ENCODE assay signal across 20 mouse cellular contexts in genomic region chr2:71246096-71246495, GRCm38 (mm10). TPM values are rescaled to one million over a fixed set of nuclear protein-coding genes. Genes with fewer than 3 reads are reported as not detected.
A peak's percentile ranks its signal among the peaks of the same experiment; 100 is the strongest.
DNase-seq lines count a peak whose midpoint lies in the region; ATAC-seq lines count a peak whose summit lies in the region.
"Had no signal": no experiment of that assay in that cellular context is flagged by ENCODE, and none has a peak within 500 bp of the region (broad histone marks: within the 10 kb centered on the region; RNA-seq: fewer than 3 reads in every experiment).

No protein-coding gene starts in this region.

- 79% methylated on average over 5 of the region's 5 CpGs for WGBS in forebrain, embryonic 12.5 days
- 92% methylated on average over 5 of the region's 5 CpGs for WGBS in forebrain, embryonic 10.5 days
- WGBS in hindbrain, embryonic 14.5 days = 67% methylated on average over 5 of the region's 5 CpGs
- 94% methylated on average over 5 of the region's 5 CpGs for WGBS in hindbrain, embryonic 10.5 days
- WGBS in midbrain, embryonic 11.5 days = 87% methylated on average over 5 of the region's 5 CpGs
- 84% methylated on average over 5 of the region's 5 CpGs for WGBS in midbrain, embryonic 14.5 days
- 67% methylated on average over 5 of the region's 5 CpGs for WGBS in neural tube, embryonic 14.5 days

- H3K27ac ChIP-seq in forebrain, embryonic 12.5 days = peak overlapping the region; percentile 65
- no peak overlapping the region for H3K27ac ChIP-seq in forebrain, embryonic 10.5 days
- 0 out of 2 replicates have a peak overlapping the region, but pooled peaks have one; percentile 1 for H3K27ac ChIP-seq in hindbrain, embryonic 14.5 days
- H3K27ac ChIP-seq in hindbrain, embryonic 10.5 days = no peak overlapping the region
- no peak overlapping the region for H3K27ac ChIP-seq in midbrain, embryonic 11.5 days (ENCODE audit: low read depth, low read length)
- H3K27ac ChIP-seq in midbrain, embryonic 14.5 days (replicated peaks; ENCODE audit: low read depth, low read length) = no peak overlapping the region
- peak overlapping the region; percentile 35; the same call in 1 of the 2 replicates for H3K27ac ChIP-seq in neural tube, embryonic 14.5 days (ENCODE audit: low read depth, low read length)
- H3K27ac ChIP-seq: heart, embryonic 13.5 days; kidney, postnatal 0 days; limb, embryonic 12.5 days; liver, embryonic 15.5 days; lung, embryonic 15.5 days had no signal

- no peak for DNase-seq in forebrain, embryonic 10.5 days (ENCODE audit: extremely low spot score, low spot score)
- DNase-seq in hindbrain, embryonic 14.5 days (ENCODE audit: low spot score) = no peak
- no peak for DNase-seq in hindbrain, embryonic 10.5 days (ENCODE audit: low spot score)
- peak; percentile 85 for DNase-seq in midbrain, embryonic 11.5 days (ENCODE audit: low spot score, missing footprints)
- DNase-seq in midbrain, embryonic 14.5 days = no peak
- DNase-seq in neural tube, embryonic 10.5 days (ENCODE audit: extremely low spot score, low spot score) = no peak
- DNase-seq: adrenal gland, adult 8-10 months; gastrocnemius, postnatal 10 days; kidney, adult 8-10 months; spleen, adult 18-20 months; thymus, postnatal 14 days had no signal

- H3K4me1 ChIP-seq in forebrain, embryonic 12.5 days = peaks cover 20% of the 10 kb centered on the region
- H3K4me1 ChIP-seq in forebrain, embryonic 10.5 days = peaks cover 19% of the 10 kb centered on the region
- H3K4me1 ChIP-seq in hindbrain, embryonic 14.5 days (replicated peaks; ENCODE audit: control insufficient read depth, insufficient read depth, low read length) = peaks cover 17% of the 10 kb centered on the region; the same call in 1 of the 2 replicates
- H3K4me1 ChIP-seq in hindbrain, embryonic 10.5 days (replicated peaks) = no peaks in the 10 kb centered on the region
- H3K4me1 ChIP-seq in midbrain, embryonic 11.5 days (ENCODE audit: control insufficient read depth, insufficient read depth, low read length) = no peaks in the 10 kb centered on the region
- H3K4me1 ChIP-seq in midbrain, embryonic 14.5 days (ENCODE audit: control insufficient read depth, insufficient read depth, low read length) = no peaks in the 10 kb centered on the region
- H3K4me1 ChIP-seq in neural tube, embryonic 14.5 days (ENCODE audit: control insufficient read depth, insufficient read depth, low read length) = peaks cover 14% of the 10 kb centered on the region; the same call in 1 of the 2 replicates
- H3K4me1 ChIP-seq: heart, embryonic 13.5 days; limb, embryonic 12.5 days; liver, embryonic 15.5 days; lung, embryonic 15.5 days had no signal

- no peak overlapping the region for H3K4me2 ChIP-seq in forebrain, embryonic 12.5 days
- H3K4me2 ChIP-seq in hindbrain, embryonic 14.5 days (replicated peaks) = no peak overlapping the region
- H3K4me2 ChIP-seq in midbrain, embryonic 11.5 days = no peak overlapping the region
- no peak overlapping the region for H3K4me2 ChIP-seq in midbrain, embryonic 14.5 days (ENCODE audit: low read length)
- H3K4me2 ChIP-seq in neural tube, embryonic 14.5 days (ENCODE audit: low read depth, low read length) = no peak overlapping the region
- H3K4me2 ChIP-seq: heart, embryonic 13.5 days; limb, embryonic 12.5 days; liver, embryonic 15.5 days; lung, embryonic 15.5 days had no signal

- H3K9ac ChIP-seq in forebrain, embryonic 12.5 days = no peak overlapping the region
- H3K9ac ChIP-seq in hindbrain, embryonic 14.5 days = no peak overlapping the region
- no peak overlapping the region for H3K9ac ChIP-seq in midbrain, embryonic 11.5 days (ENCODE audit: low read length)
- no peak overlapping the region for H3K9ac ChIP-seq in midbrain, embryonic 14.5 days (replicated peaks; ENCODE audit: low read length)
- no peak overlapping the region for H3K9ac ChIP-seq in neural tube, embryonic 14.5 days (replicated peaks; ENCODE audit: low read depth, low read length)
- H3K9ac ChIP-seq: heart, embryonic 13.5 days; limb, embryonic 12.5 days; liver, embryonic 15.5 days; lung, embryonic 15.5 days had no signal

- peaks cover 35% of the 10 kb centered on the region for H3K36me3 ChIP-seq in forebrain, embryonic 12.5 days (replicated peaks)
- H3K36me3 ChIP-seq in forebrain, embryonic 10.5 days (replicated peaks) = peaks cover 70% of the 10 kb centered on the region
- peaks cover 62% of the 10 kb centered on the region for H3K36me3 ChIP-seq in hindbrain, embryonic 14.5 days (replicated peaks; ENCODE audit: control insufficient read depth, insufficient read depth)
- H3K36me3 ChIP-seq in hindbrain, embryonic 10.5 days = peaks cover 75% of the 10 kb centered on the region
- peaks cover 11% of the 10 kb centered on the region for H3K36me3 ChIP-seq in midbrain, embryonic 11.5 days (ENCODE audit: control insufficient read depth, insufficient read depth, low read length)
- H3K36me3 ChIP-seq in midbrain, embryonic 14.5 days (ENCODE audit: control insufficient read depth, insufficient read depth, low read length) = peaks cover 48% of the 10 kb centered on the region
- peaks cover 38% of the 10 kb centered on the region for H3K36me3 ChIP-seq in neural tube, embryonic 14.5 days (ENCODE audit: control insufficient read depth, insufficient read depth, low read length)

- no peak overlapping the region for H3K4me3 ChIP-seq in forebrain, embryonic 12.5 days (replicated peaks)
- H3K4me3 ChIP-seq in forebrain, embryonic 10.5 days = no peak overlapping the region
- H3K4me3 ChIP-seq in hindbrain, embryonic 14.5 days (replicated peaks; ENCODE audit: low read length) = no peak overlapping the region
- no peak overlapping the region for H3K4me3 ChIP-seq in hindbrain, embryonic 10.5 days
- no peak overlapping the region for H3K4me3 ChIP-seq in midbrain, embryonic 11.5 days (ENCODE audit: low read depth, low read length)
- no peak overlapping the region for H3K4me3 ChIP-seq in midbrain, embryonic 14.5 days (replicated peaks; ENCODE audit: low read depth, low read length)
- H3K4me3 ChIP-seq in neural tube, embryonic 14.5 days (ENCODE audit: low read depth, low read length) = no peak overlapping the region
- H3K4me3 ChIP-seq: heart, embryonic 13.5 days; limb, embryonic 12.5 days; liver, embryonic 15.5 days; lung, embryonic 15.5 days had no signal

- H3K9me3 ChIP-seq in forebrain, embryonic 12.5 days = no peaks in the 10 kb centered on the region
- no peaks in the 10 kb centered on the region for H3K9me3 ChIP-seq in forebrain, embryonic 10.5 days
- no peaks in the 10 kb centered on the region for H3K9me3 ChIP-seq in hindbrain, embryonic 14.5 days (ENCODE audit: control insufficient read depth, low read length)
- H3K9me3 ChIP-seq in hindbrain, embryonic 10.5 days = no peaks in the 10 kb centered on the region
- H3K9me3 ChIP-seq in midbrain, embryonic 11.5 days (ENCODE audit: control insufficient read depth, low read length) = no peaks in the 10 kb centered on the region
- H3K9me3 ChIP-seq in midbrain, embryonic 14.5 days (ENCODE audit: control insufficient read depth, low read length) = no peaks in the 10 kb centered on the region
- no peaks in the 10 kb centered on the region for H3K9me3 ChIP-seq in neural tube, embryonic 14.5 days (ENCODE audit: control insufficient read depth, low read length)
- H3K9me3 ChIP-seq: G1E; heart, embryonic 13.5 days; limb, embryonic 12.5 days; liver, embryonic 15.5 days; lung, embryonic 15.5 days had no signal

- no peaks in the 10 kb centered on the region for H3K27me3 ChIP-seq in forebrain, embryonic 12.5 days
- H3K27me3 ChIP-seq in forebrain, embryonic 10.5 days (ENCODE audit: poor library complexity, severe bottlenecking) = no peaks in the 10 kb centered on the region
- no peaks in the 10 kb centered on the region for H3K27me3 ChIP-seq in hindbrain, embryonic 14.5 days (ENCODE audit: control insufficient read depth, insufficient read depth, low read length)
- no peaks in the 10 kb centered on the region for H3K27me3 ChIP-seq in hindbrain, embryonic 10.5 days (ENCODE audit: insufficient read depth, poor library complexity, severe bottlenecking)
- no peaks in the 10 kb centered on the region for H3K27me3 ChIP-seq in midbrain, embryonic 11.5 days (ENCODE audit: control insufficient read depth, insufficient read depth, low read length)
- no peaks in the 10 kb centered on the region for H3K27me3 ChIP-seq in midbrain, embryonic 14.5 days (ENCODE audit: control insufficient read depth, insufficient read depth, low read length)
- H3K27me3 ChIP-seq in neural tube, embryonic 14.5 days (ENCODE audit: control insufficient read depth, insufficient read depth, low read length) = no peaks in the 10 kb centered on the region
- H3K27me3 ChIP-seq: heart, embryonic 13.5 days; limb, embryonic 12.5 days; liver, embryonic 15.5 days; lung, embryonic 15.5 days had no signal

- ATAC-seq in forebrain, embryonic 12.5 days (ENCODE audit: low FRiP score) = no peak
- ATAC-seq in hindbrain, embryonic 14.5 days (ENCODE audit: low FRiP score) = no peak
- no peak for ATAC-seq in midbrain, embryonic 11.5 days (ENCODE audit: low FRiP score)
- no peak for ATAC-seq in midbrain, embryonic 14.5 days (ENCODE audit: low FRiP score, low TSS enrichment)
- no peak for ATAC-seq in neural tube, embryonic 14.5 days (ENCODE audit: low read depth)
- ATAC-seq: intestine, embryonic 16.5 days had no signal

RNA-seq across cellular contexts. Expression of gene Dync1i2, which starts 34.6 kb away (rescaled TPM):
- polyA plus RNA-seq in forebrain, embryonic 12.5 days (2016; fragmentation: Nextera tagmentation; extraction: Ambion mirVana) = 171 and 182 TPM in 2 replicates
- polyA plus RNA-seq in forebrain, embryonic 10.5 days (2016; fragmentation: Nextera tagmentation; extraction: Ambion mirVana) = 102 and 111 TPM in 2 replicates
- 224 and 227 TPM in 2 replicates for polyA plus RNA-seq in hindbrain, embryonic 14.5 days (2014; fragmentation: Nextera tagmentation; extraction: Ambion mirVana)
- polyA plus RNA-seq in hindbrain, embryonic 10.5 days (2016; fragmentation: Nextera tagmentation; extraction: Ambion mirVana) = 116 and 123 TPM in 2 replicates
- 189 and 206 TPM in 2 replicates for polyA plus RNA-seq in midbrain, embryonic 11.5 days (2014; fragmentation: Nextera tagmentation; extraction: Ambion mirVana)
- polyA plus RNA-seq in midbrain, embryonic 14.5 days (2014; fragmentation: Nextera tagmentation; extraction: Ambion mirVana) = 184 and 231 TPM in 2 replicates
- polyA plus RNA-seq in neural tube, embryonic 14.5 days (2014; fragmentation: Nextera tagmentation; extraction: Ambion mirVana) = 229 and 268 TPM in 2 replicates

Comparison
In these comparisons a context has a peak if more than half of its experiments do, and no peak if none do; other contexts are left out.
1. H3K27ac ChIP-seq: peak in forebrain, embryonic 12.5 days (single experiment), hindbrain, embryonic 14.5 days (single experiment) and neural tube, embryonic 14.5 days (single experiment); none in forebrain, embryonic 10.5 days (single experiment), hindbrain, embryonic 10.5 days (single experiment), midbrain, embryonic 11.5 days (single experiment) and midbrain, embryonic 14.5 days (single experiment).